ENCODE assay signal across 28 mouse cellular contexts in genomic region chr8:107270751-107271150, GRCm38 (mm10). TPM values are rescaled to one million over a fixed set of nuclear protein-coding genes. Genes with fewer than 3 reads are reported as not detected.
DNase-seq lines count a peak whose midpoint lies in the region; ATAC-seq lines count a peak whose summit lies in the region.
"Had no signal": no experiment of that assay in that cellular context is flagged by ENCODE, and none has a peak within 500 bp of the region (broad histone marks: within the 10 kb centered on the region; RNA-seq: fewer than 3 reads in every experiment).

No protein-coding gene starts in this region.

- WGBS in embryonic facial prominence, embryonic 15.5 days = 35% methylated on average over 11 of the region's 11 CpGs

- peaks cover 4% of the 10 kb centered on the region; the same call in 1 of the 2 replicates for H3K4me1 ChIP-seq in embryonic facial prominence, embryonic 15.5 days
- H3K4me1 ChIP-seq: liver, embryonic 15.5 days; stomach, embryonic 15.5 days had no signal

- H3K27me3 ChIP-seq in embryonic facial prominence, embryonic 15.5 days = no peaks in the 10 kb centered on the region
- H3K27me3 ChIP-seq: hindbrain, embryonic 12.5 days; limb, embryonic 12.5 days; liver, embryonic 15.5 days; stomach, embryonic 15.5 days had no signal

- intact Hi-C loops in left cerebral cortex, postnatal 4 days (cut with DNase I) = no loop called here
- intact Hi-C loops in left cerebral cortex, postnatal 36 days (cut with DNase I) = no loop called here

- H3K27ac ChIP-seq in embryonic facial prominence, embryonic 15.5 days (replicated peaks) = 0 out of 2 replicates have a peak overlapping the region, but pooled peaks have one; percentile 19
- H3K27ac ChIP-seq: forebrain, embryonic 10.5 days; hindbrain, embryonic 12.5 days; limb, embryonic 12.5 days; liver, embryonic 15.5 days; midbrain, embryonic 10.5 days; stomach, embryonic 15.5 days had no signal

- no peaks in the 10 kb centered on the region for H3K36me3 ChIP-seq in embryonic facial prominence, embryonic 15.5 days
- H3K36me3 ChIP-seq: forebrain, embryonic 10.5 days; hindbrain, embryonic 12.5 days; limb, embryonic 12.5 days; liver, embryonic 15.5 days; midbrain, embryonic 10.5 days; stomach, embryonic 15.5 days had no signal

- peak; percentile 10 to 14 for DNase-seq in cerebellum, postnatal 25 days
- no peak for DNase-seq in cerebellum, adult 18-20 months
- peak; percentile 66 for DNase-seq in left cerebral cortex, postnatal 4 days
- DNase-seq in left cerebral cortex, postnatal 36 days (ENCODE audit: low spot score in 2 of 2) = no peak
- DNase-seq in R1 (ENCODE audit: low read depth, low spot score) (peak; percentile 27), adipocyte (ENCODE audit: low spot score) (no peak)
- DNase-seq in kidney, postnatal 14 days = no peak
- DNase-seq: adrenal gland, postnatal 14 days; cerebellum, postnatal 36 days; embryo, embryonic 11 days; gastrocnemius, postnatal 10 days; heart, postnatal 14 days; kidney, adult 8-10 months; kidney, postnatal 10 days; layer of hippocampus, adult 9-11 months; lung, embryonic 14.5 days; lung, postnatal 14 days; right cerebral cortex, postnatal 25 days had no signal

- peak overlapping the region; percentile 21 for H3K4me2 ChIP-seq in embryonic facial prominence, embryonic 15.5 days (replicated peaks)
- H3K4me2 ChIP-seq: hindbrain, embryonic 12.5 days; limb, embryonic 12.5 days; liver, embryonic 15.5 days; lung, embryonic 14.5 days; stomach, embryonic 15.5 days had no signal

- H3K4me3 ChIP-seq in embryonic facial prominence, embryonic 15.5 days (replicated peaks) = 0 out of 2 replicates have a peak overlapping the region, but pooled peaks have one; percentile 3
- H3K4me3 ChIP-seq: forebrain, embryonic 10.5 days; hindbrain, embryonic 12.5 days; limb, embryonic 12.5 days; liver, embryonic 15.5 days; midbrain, embryonic 10.5 days; stomach, embryonic 15.5 days had no signal

- ATAC-seq in embryonic facial prominence, embryonic 15.5 days (ENCODE audit: insufficient number of reproducible peaks, low FRiP score, low TSS enrichment, low read depth) = no peak
- ATAC-seq: CD4-positive, CD25-positive, alpha-beta regulatory T cell, adult 4 months; forebrain, embryonic 16.5 days; intestine, embryonic 16.5 days had no signal

- H3K9ac ChIP-seq in embryonic facial prominence, embryonic 15.5 days = no peak overlapping the region
- H3K9ac ChIP-seq: hindbrain, embryonic 12.5 days; limb, embryonic 12.5 days; liver, embryonic 15.5 days; lung, embryonic 14.5 days; stomach, embryonic 15.5 days had no signal

- H3K9me3 ChIP-seq in embryonic facial prominence, embryonic 15.5 days (replicated peaks) = no peaks in the 10 kb centered on the region
- H3K9me3 ChIP-seq: forebrain, embryonic 10.5 days; hindbrain, embryonic 12.5 days; limb, embryonic 12.5 days; liver, embryonic 15.5 days; midbrain, embryonic 10.5 days; stomach, embryonic 15.5 days had no signal

RNA-seq across cellular contexts. Expression of gene Nfat5, which starts 22.5 kb away (rescaled TPM):
- 10 to 100 TPM; 38.6 to 40.6 TPM for total RNA-seq in left cerebral cortex, postnatal 4 days (2021)
- total RNA-seq in left cerebral cortex, postnatal 36 days (2021) = 10 to 100 TPM; 46.3 to 60.9 TPM
- 18.9 and 19.0 TPM in 2 replicates for polyA plus RNA-seq in embryonic facial prominence, embryonic 15.5 days (2015; fragmentation: Nextera tagmentation; extraction: Ambion mirVana)

Comparison
In these comparisons a context has a peak if more than half of its experiments do, and no peak if none do; other contexts are left out.
1. DNase-seq: peak in cerebellum, postnatal 25 days (2 of 2), left cerebral cortex, postnatal 4 days (single experiment) and R1 (single experiment); none in cerebellum, adult 18-20 months (0 of 2), left cerebral cortex, postnatal 36 days (0 of 2), kidney, postnatal 14 days (single experiment) and adipocyte (single experiment).